Mouse (Mus musculus) frontal cortex, adult (tissue): Measurements from ENCODE around the gene Slc24a3.
A peak's percentile ranks its signal among the peaks of the same experiment; 100 is the strongest.

Experiments used
- ATAC-seq: cut with Nextera tagmentation; 2 replicates; pipeline ENCODE4 v1.9.2; 2017; ENCODE audit warnings: mild to moderate bottlenecking, moderate library complexity, mixed read lengths; ENCODE audit not compliant: low TSS enrichment

The Slc24a3 gene

DNA sequence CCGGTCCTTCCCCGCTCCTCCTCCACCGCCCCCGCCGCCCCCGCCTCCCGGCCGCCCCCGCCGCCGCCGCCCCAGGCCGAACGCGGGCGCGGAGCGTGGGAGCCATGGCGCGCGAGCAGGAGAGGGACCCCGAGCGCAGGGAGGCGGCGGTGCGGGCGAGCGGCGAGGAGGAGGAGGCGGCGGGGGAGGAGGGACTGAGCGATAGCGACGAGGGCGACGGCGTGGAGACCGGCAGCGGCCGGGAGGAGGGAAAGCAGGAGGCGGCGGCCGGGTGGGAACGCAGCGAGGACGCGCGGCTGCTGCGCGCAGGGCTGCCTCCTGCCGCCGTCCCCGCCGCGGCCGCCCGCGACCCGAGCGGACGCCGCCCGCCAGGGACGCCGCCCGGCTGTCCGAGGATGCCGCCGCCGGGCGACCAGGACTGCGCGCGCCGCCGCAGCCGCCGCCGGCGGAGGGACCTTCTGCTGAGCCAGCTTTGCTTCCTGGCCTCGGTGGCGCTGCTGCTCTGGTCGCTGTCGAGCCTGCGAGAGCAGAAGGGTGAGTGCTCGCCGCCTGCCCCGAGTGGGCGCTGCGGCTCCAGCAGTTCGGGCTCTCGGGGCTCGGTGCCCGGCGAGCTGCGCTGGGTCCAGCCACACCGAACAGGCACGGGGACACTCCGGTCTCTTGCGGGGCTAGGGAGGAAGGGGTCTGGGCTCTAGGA lies at the start of gene Slc24a3:
Gene Slc24a3 (plus strand): TSS at position 91 of the 697 bp plus-strand sequence.
- peak; percentile 82 for ATAC-seq

DNA sequence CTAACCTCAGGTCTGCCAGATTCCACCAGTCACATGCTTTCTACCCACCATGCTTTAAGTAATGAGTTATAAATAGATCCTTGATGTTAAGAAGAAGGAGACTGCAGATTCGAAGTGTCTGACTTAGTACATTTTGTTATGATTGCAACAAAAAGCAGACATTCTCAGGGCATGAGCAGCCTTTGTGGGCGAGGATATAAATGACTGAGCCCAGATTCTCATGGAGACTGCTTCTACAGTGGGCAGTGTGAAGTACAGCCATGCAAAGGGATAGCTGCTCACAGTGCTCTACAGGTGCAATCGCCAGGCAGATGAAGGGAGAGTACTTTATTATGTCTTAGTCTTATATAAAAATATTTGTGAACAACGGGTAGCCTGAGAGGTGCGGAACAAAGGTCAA lies 49.8 kb upstream of the Slc24a3 start:
- ATAC-seq, result peak; percentile 80

GRCm38 (mm10) chr2:145127747-145128146 lies 39.8 kb upstream of the Slc24a3 start:
- no peak for ATAC-seq

DNA sequence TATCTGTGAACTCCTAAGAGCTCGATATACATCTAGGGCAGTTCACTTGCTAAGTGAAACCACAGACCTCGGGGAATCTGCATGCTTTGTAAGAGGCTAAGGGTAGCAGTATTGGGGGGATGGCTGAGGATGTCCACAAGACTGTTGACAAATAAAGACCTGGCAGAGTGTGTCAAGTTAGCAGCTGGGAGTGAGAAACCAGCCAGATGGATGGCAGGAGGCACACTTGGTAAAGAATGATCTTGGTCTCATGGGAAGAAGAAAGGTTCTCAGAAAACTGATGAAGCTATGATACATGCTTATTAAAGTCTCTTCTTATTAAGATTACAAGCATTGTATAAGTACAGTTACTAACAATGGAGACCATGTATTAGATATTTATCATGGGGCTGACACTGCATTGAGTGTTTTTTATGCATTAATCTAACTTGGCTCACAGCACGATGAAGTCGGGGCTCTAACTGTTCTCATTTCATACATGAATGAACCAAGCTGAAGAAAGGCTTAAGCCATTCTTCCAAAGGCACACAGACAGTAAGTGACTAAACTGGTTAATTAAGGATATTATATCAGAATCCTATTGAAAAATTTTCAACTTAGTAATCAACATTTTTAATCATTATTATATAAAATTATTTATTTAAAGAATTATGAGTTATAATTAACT lies 30.8 kb upstream of the Slc24a3 start:
- no peak for ATAC-seq

DNA sequence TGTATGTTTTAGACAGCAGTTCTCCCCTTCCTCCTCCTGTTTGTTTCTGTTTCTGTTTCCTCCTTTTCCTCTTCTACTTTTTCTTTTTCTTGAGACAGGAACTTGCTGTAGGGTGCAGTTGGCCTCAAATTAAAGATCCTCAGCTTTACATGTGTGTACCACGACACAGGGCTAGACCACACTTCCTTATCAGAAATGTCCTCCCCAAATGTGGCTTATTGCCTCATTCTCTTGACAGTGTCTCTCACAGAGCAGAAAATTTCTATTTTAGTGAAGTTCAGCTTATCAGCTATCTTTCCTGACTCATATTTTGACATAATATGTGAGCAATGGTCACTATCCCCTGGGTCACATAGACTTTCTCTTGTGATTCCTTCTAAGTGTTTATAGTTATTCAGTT lies 17.1 kb upstream of the Slc24a3 start:
- no peak for ATAC-seq

- ATAC-seq, result no peak
Observed at GRCm38 (mm10) chr2:145150821-145151220, 16.7 kb upstream of the Slc24a3 start.

DNA sequence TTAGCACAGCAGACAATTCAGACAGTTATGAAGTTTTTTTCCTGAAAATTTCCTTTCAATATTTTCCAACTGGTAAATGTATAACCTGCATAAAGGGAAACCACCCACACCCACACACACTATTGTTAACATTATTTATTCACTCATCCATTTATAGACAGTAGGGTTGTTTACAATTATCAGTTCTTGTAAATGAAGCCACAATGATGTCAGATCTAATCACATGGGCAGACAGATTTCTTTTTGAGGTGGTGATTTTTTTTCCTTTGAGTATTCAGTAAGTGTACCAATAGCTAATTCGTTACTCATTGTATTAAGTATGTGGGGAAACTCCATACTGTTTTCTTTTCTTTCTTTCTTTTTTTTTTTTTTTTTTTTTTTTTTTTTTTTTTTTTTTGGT lies 15.3 kb upstream of the Slc24a3 start:
- ATAC-seq, result no peak

- 0 out of 2 replicates have a peak, but pooled peaks have one; percentile 41 for ATAC-seq
Observed at GRCm38 (mm10) chr2:145158972-145159371, 8.6 kb upstream of the Slc24a3 start.

GRCm38 (mm10) chr2:145161046-145161700 lies 6.4 kb upstream of the Slc24a3 start:
- peak; percentile 91 for ATAC-seq

DNA sequence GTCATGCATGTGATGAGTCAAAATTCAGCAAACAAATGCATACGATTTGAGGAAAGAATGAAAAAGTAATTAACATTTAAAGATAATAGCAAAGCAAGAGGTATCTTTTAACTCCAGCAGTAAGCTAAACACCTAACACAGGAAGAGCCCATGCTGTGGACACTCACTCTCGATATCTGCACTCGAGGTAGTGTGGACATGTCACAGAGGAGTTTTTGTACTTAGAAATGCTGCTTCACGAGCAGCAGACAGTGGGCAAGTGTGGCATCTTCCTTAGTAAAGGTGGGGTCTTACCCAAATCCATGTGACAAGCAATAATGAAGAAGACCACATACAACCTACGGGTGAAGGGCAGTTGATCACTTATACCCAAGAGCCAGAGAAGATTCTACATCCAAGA lies 3.5 kb upstream of the Slc24a3 start:
- no peak for ATAC-seq

DNA sequence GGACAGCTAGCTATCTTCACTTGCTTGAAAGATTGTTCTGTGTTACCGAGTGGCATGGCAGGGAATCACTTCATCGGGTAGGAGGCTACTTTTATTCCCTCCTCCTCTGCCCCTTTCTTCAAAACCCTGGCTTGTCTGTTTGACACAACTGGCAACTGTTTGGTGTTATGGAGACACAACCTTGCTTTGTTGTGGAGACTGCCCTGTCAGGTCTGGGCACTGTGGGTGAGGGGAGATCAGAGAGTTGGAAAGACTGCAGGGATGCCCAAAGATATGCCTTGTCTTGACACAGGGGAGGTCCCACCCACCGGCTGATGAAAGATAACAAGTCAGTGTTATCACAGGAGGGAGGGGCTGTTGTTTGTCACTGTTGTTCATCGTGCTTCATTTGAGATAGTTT lies 3.0 kb upstream of the Slc24a3 start:
- no peak for ATAC-seq

- ATAC-seq, result no peak
Observed at GRCm38 (mm10) chr2:145165076-145165475, 2.5 kb upstream of the Slc24a3 start.

DNA sequence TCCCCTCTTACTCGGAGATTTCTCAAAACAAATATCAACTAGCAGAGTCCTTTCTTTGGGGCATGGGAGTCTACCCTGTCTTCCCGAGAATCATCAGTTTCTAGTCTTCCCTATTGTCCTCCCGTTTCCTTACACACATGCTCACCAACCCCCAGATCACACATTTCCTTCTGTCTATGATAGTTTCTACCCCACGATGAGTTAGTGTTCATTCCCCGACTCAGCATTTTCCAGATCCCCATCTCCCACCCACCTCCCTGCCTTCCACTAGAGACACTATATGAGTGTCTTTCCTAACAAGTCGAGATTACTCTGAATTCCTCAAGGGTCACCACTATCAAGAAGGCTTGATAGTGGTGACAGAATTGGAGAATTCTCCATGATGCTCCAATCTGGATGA lies 1.7 kb upstream of the Slc24a3 start:
- ATAC-seq, result no peak

DNA sequence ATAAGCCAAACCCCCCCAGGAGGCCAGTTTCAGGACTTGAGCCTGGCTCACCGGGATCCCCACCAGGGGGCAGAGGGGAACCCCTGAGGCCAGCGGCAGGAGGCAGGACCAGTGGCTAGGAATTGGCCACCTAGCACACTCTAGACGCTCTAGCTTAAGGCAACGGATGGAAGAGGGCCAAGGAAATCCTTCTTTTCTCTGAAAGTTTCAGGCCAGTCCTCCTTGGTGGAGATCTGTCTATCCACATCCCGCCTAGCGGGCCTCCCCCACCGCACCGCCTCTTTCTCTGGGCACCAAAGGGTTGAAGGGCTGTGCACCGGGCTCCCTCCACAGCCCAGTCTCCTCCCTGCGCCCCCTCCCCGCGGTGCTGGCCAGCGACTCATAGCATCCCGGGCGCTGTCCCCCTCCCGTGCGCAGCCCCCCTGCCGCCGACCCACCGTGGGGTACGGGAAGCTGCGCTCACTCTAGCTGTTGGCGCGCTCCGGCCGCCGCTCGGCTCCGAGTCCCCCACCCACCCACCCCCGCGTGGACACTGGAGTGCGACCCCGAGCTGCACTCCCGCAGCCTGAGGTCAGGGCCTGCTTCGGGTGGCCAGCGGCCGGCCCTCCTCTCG lies 397 bp upstream of the Slc24a3 start:
- ATAC-seq, result peak; percentile 51

GRCm38 (mm10) chr2:145168405-145168971 lies 934 bp downstream of the Slc24a3 start:
- ATAC-seq, result peak; percentile 5; the same call in 1 of the 2 replicates

DNA sequence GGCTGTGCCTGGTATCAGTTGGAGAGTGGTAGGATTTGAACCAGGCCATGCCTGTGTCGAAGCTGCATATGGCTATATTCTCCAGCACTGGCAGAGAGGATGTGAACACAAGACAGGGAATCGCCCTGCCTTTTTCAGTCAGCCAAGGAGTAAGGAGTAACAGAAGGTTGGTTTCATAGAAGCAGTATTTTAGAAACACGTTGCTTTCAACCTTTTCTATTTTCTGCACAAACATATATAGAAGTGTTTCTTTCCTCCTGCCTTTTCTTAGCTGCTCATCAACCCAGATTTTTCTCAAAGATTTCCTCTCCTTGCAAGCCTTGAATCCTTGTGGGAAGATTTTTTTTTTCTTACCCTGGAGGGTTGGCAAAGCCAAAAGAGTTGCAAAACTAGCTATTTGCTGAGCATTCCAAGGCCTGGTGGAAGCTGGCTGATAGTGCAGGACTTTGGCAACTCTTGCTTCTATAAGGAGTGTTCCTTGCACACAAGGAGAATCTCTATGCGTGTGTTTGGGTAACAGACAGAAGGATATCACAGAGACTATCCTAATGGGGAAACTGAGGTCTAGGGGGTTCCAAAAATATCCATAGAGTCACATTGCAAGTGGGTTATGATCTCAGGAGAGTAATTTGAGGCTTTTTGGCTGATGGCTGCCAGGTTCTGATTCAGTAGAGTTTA lies 5.6 kb downstream of the Slc24a3 start:
- peak; percentile 88 for ATAC-seq

DNA sequence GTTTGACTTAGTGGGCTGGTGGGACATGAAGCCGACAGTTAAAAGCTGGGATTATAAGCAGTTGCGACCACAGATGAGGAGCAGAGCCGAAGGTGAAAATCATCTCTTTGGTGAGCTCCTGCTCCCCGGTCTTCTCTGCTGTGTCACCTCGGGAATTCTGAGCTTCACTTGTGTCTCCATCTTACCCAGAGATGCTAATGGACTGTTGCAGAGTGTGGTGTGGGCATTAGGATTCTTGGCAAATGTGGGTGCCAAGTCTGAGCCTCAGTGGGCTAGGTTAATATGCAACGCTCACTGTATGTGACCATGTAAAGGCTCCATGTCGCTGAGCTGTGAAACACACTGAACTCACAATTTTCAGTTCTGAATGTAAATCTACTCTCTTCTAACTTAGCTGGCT lies 7.5 kb downstream of the Slc24a3 start:
- no peak for ATAC-seq

- no peak for ATAC-seq
Observed at GRCm38 (mm10) chr2:145182410-145182809, 14.9 kb downstream of the Slc24a3 start.

DNA sequence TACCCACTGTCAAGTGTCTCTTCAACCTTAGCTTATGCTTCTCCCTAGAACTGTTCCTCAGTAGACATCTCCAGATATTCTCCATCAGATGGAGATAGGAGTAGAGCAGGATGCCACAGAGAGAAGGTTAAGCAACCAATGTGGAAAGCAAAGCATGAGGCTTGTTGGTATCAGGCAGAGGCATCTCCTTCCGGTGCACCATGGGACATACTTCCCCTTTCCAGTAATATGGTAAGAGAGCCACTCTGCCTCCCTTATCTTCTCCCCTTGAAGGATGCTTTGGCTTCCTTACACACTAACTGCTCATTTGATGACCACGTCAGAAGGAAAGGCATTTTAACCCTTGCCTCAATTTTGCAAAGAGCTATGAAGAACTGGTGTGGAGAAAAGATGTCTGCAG lies 21.3 kb downstream of the Slc24a3 start:
- no peak for ATAC-seq

- ATAC-seq, result peak; percentile 86
Observed at GRCm38 (mm10) chr2:145196043-145196442, 28.5 kb downstream of the Slc24a3 start.

- peak; percentile 42 for ATAC-seq
Observed at GRCm38 (mm10) chr2:145196501-145197042, 29.0 kb downstream of the Slc24a3 start.
